Mouse (Mus musculus): ENCODE data around the gene Thoc3. TPM values are rescaled to one million over a fixed set of nuclear protein-coding genes. Genes with fewer than 3 reads are reported as not detected.

The Thoc3 gene
- polyA plus RNA-seq, 1 experiment from 2014 or later: 175 TPM

DNA sequence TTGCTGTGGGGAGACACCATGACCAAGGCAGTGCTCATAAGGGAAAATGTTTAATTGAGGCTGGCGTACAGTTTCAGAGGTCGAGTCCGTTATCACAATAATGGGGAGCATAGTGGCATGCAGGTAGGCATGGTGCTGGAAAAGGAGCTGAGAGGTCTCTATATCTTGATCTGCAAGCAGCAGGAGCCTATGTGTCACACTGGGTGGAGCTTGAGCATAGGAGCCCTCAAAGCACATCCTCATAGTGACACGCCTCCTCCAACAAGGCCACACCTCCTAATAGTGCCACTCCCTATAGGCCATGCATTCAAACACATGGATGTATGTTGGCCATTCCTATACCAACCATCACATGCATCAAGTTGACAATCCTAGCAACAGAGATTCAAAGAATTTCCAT, 53.6 kb downstream of the Thoc3 start:
- Histone ChIP-seq H3K9ac (ENCODE audit: low read length) (no peak overlapping the region), H3K9me3 (ENCODE audit: control insufficient read depth, low read length) (no peaks in the 10 kb centered on the region), H3K4me1 (ENCODE audit: control insufficient read depth, insufficient read depth, low read length) (peaks cover 9% of the 10 kb centered on the region), H3K4me2 (ENCODE audit: low read depth, severe bottlenecking) (no peak overlapping the region), H3K27ac (replicated peaks; ENCODE audit: low read depth, low read length) (no peak overlapping the region), H3K36me3 (ENCODE audit: control insufficient read depth, insufficient read depth, low read length) (no peaks in the 10 kb centered on the region), H3K27me3 (ENCODE audit: control insufficient read depth, insufficient read depth, low read length) (no peaks in the 10 kb centered on the region), H3K4me3 (ENCODE audit: low read depth, low read length) (no peak overlapping the region)
- WGBS: 91% methylated on average over 4 of the region's 4 CpGs
- ATAC-seq (ENCODE audit: insufficient number of reproducible peaks, low FRiP score, low TSS enrichment, low read depth) (no peak), DNase-seq (ENCODE audit: low spot score) (no peak)

DNA sequence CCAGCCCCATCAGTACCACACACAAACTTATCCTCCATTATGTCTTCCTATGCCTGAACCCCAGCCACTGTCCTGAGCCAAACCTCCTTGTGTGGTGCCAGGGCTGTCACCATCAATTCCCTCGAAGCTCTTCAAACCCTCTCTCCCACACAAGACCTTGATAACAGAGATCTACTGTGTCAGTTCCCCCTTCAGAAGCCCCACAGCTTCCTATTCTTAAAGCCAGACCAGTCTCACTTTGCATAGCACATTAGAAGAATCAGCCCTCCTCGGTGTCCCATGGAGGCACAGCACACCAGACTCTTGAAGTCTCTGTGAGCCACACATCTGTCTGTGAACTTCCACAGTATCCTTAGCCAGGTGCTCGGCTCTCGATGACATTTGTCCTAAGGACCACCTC, 55.9 kb downstream of the Thoc3 start:
- Histone ChIP-seq H3K36me3 (ENCODE audit: control insufficient read depth, insufficient read depth, low read length) (no peaks in the 10 kb centered on the region), H3K4me3 (ENCODE audit: low read depth, low read length) (no peak overlapping the region), H3K4me1 (ENCODE audit: control insufficient read depth, insufficient read depth, low read length) (peaks cover 9% of the 10 kb centered on the region), H3K27me3 (ENCODE audit: control insufficient read depth, insufficient read depth, low read length) (no peaks in the 10 kb centered on the region), H3K9me3 (ENCODE audit: control insufficient read depth, low read length) (no peaks in the 10 kb centered on the region), H3K4me2 (ENCODE audit: low read depth, severe bottlenecking) (no peak overlapping the region), H3K27ac (replicated peaks; ENCODE audit: low read depth, low read length) (no peak overlapping the region), H3K9ac (ENCODE audit: low read length) (no peak overlapping the region)
- WGBS: 84% methylated on average over 4 of the region's 4 CpGs
- DNase-seq (ENCODE audit: low spot score): no peak
- no peak for ATAC-seq (ENCODE audit: insufficient number of reproducible peaks, low FRiP score, low TSS enrichment, low read depth)

DNA sequence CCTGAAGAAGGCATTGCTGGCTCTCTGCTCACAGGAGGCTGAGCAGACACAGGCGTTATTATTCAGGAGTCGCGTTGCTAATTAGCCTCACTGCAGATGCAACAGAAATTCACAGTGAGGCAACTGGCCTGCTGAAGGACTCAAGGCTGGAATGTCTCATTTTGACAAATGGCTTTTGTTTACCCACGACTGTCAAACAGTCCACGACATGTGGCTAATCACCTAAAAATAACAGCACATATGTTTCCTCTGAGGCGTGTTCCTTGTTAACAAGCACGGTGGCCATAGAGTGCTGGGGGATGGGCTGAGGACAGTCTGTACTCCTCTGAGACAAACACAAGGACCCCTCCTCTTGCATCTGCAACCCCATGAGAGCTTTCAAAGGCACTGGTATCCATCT, 56.4 kb downstream of the Thoc3 start:
- no peaks in the 10 kb centered on the region for H3K9me3 ChIP-seq (ENCODE audit: control insufficient read depth, low read length)
- H3K4me3 ChIP-seq (ENCODE audit: low read depth, low read length): no peak overlapping the region
- no peaks in the 10 kb centered on the region for H3K36me3 ChIP-seq (ENCODE audit: control insufficient read depth, insufficient read depth, low read length)
- no peaks in the 10 kb centered on the region for H3K27me3 ChIP-seq (ENCODE audit: control insufficient read depth, insufficient read depth, low read length)
- H3K4me1 ChIP-seq (ENCODE audit: control insufficient read depth, insufficient read depth, low read length): peaks cover 9% of the 10 kb centered on the region
- no peak overlapping the region for H3K9ac ChIP-seq (ENCODE audit: low read length)
- ATAC-seq (ENCODE audit: insufficient number of reproducible peaks, low FRiP score, low TSS enrichment, low read depth): no peak
- 21% methylated on average over 7 of the region's 7 CpGs for WGBS
- no peak overlapping the region for H3K27ac ChIP-seq (replicated peaks; ENCODE audit: low read depth, low read length)
- H3K4me2 ChIP-seq (ENCODE audit: low read depth, severe bottlenecking): no peak overlapping the region
- no peak for DNase-seq (ENCODE audit: low spot score)

DNA sequence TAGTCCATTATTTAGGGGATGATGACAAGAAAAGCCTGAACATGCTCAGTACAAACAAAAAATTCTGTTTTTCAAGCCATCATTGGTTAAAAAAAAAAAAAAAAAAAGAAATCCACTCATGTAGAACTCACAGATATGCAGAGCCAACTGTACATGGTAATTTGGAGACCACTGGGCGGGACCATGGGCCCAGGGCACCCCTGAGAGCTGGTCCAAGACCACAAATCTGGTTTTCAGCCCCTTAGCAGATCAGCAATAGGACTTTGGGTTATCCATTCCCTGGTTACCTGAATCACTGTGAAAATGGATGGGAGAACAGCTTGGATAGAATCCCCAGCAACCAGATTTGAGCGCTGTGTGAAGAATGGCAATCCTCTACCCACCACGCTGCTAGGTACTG, 57.0 kb downstream of the Thoc3 start:
- Histone ChIP-seq H3K36me3 (ENCODE audit: control insufficient read depth, insufficient read depth, low read length) (no peaks in the 10 kb centered on the region), H3K4me1 (ENCODE audit: control insufficient read depth, insufficient read depth, low read length) (peaks cover 9% of the 10 kb centered on the region), H3K4me2 (ENCODE audit: low read depth, severe bottlenecking) (no peak overlapping the region), H3K9me3 (ENCODE audit: control insufficient read depth, low read length) (no peaks in the 10 kb centered on the region), H3K4me3 (ENCODE audit: low read depth, low read length) (no peak overlapping the region), H3K9ac (ENCODE audit: low read length) (no peak overlapping the region), H3K27ac (replicated peaks; ENCODE audit: low read depth, low read length) (no peak overlapping the region), H3K27me3 (ENCODE audit: control insufficient read depth, insufficient read depth, low read length) (no peaks in the 10 kb centered on the region)
- ATAC-seq (ENCODE audit: insufficient number of reproducible peaks, low FRiP score, low TSS enrichment, low read depth) (no peak), DNase-seq (ENCODE audit: low spot score) (no peak)
- 95% methylated on average over 3 of the region's 3 CpGs for WGBS

Other genes starting within 250 kb of the Thoc3 start
- 3.4 and 4.3 TPM in 2 replicates for gene Cplx2, start 97.5 kb downstream of the Thoc3 start, polyA plus RNA-seq (2014; fragmentation: Nextera tagmentation; extraction: Ambion mirVana)
- 23.3 and 24.4 TPM in 2 replicates for gene Simc1, start 34.9 kb upstream of the Thoc3 start, polyA plus RNA-seq (2014; fragmentation: Nextera tagmentation; extraction: Ambion mirVana)
- gene 4833439L19Rik, start 96.6 kb upstream of the Thoc3 start, polyA plus RNA-seq (2014; fragmentation: Nextera tagmentation; extraction: Ambion mirVana): 184 and 185 TPM in 2 replicates
- gene Arl10, start 106.2 kb upstream of the Thoc3 start, polyA plus RNA-seq (2014; fragmentation: Nextera tagmentation; extraction: Ambion mirVana): 27.1 and 29.7 TPM in 2 replicates
- 95.6 and 99.7 TPM in 2 replicates for gene Nop16, start 121.2 kb upstream of the Thoc3 start, polyA plus RNA-seq (2014; fragmentation: Nextera tagmentation; extraction: Ambion mirVana)
- 155 and 157 TPM in 2 replicates for gene Higd2a, start 121.4 kb upstream of the Thoc3 start, polyA plus RNA-seq (2014; fragmentation: Nextera tagmentation; extraction: Ambion mirVana)
- gene Cltb, start 142.5 kb upstream of the Thoc3 start, polyA plus RNA-seq (2014; fragmentation: Nextera tagmentation; extraction: Ambion mirVana): 12.3 and 13.0 TPM in 2 replicates
- gene Faf2, start 152.9 kb upstream of the Thoc3 start, polyA plus RNA-seq (2014; fragmentation: Nextera tagmentation; extraction: Ambion mirVana): 95.7 and 99.2 TPM in 2 replicates
- 94.8 and 101 TPM in 2 replicates for gene Rnf44, start 225.1 kb upstream of the Thoc3 start, polyA plus RNA-seq (2014; fragmentation: Nextera tagmentation; extraction: Ambion mirVana)
- not detected in 2 replicates for gene Cdhr2, start 232.6 kb upstream of the Thoc3 start, polyA plus RNA-seq (2014; fragmentation: Nextera tagmentation; extraction: Ambion mirVana)

Data from limb, embryonic 11.5 days (tissue).